Mouse (Mus musculus) macrophage (primary cell): ENCODE measurements at regions not wholly inside any gene's neighbourhood (a gene's known extent, or its start where the extent isn't known, plus 50 kb on each side); places are given as distances from the start of the nearest gene placed in this dataset.

Experiments used
- H3K27ac ChIP-seq: fragments of 350-480 bp; formaldehyde crosslinking; 2 replicates; pipeline ENCODE4 v1.9.0; 2021
- H3K36me3 ChIP-seq: fragments of 350-480 bp; formaldehyde crosslinking; 2 replicates; pipeline ENCODE4 v1.9.0; 2021; ENCODE audit errors: inconsistent target
- H3K4me3 ChIP-seq: fragments of 350-480 bp; formaldehyde crosslinking; 2 replicates; pipeline ENCODE4 v1.9.0; 2021; ENCODE audit errors: inconsistent target
- H3K79me2 ChIP-seq: fragments of 350-480 bp; formaldehyde crosslinking; 2 replicates; pipeline ENCODE4 v1.9.0; 2021; ENCODE audit errors: inconsistent target
- WGBS: methylation state at CpG from one replicate; pipeline ENCODE4 v1.1.7; 2026; ENCODE audit warnings: inconsistent platforms; ENCODE audit not compliant: missing documents; 5-methylcytosine and 5-hydroxymethylcytosine counted together

GRCm38 (mm10) chr14:120699378-120699777 is 211.6 kb upstream of the Ipo5 start:
- 33% methylated on average over 4 of the region's 4 CpGs for WGBS
- no peak overlapping the region for H3K4me3 ChIP-seq
- no peaks in the 10 kb centered on the region for H3K36me3 ChIP-seq
- no peaks in the 10 kb centered on the region for H3K79me2 ChIP-seq
- no peak overlapping the region for H3K27ac ChIP-seq

- no peak overlapping the region for H3K4me3 ChIP-seq
- no peak overlapping the region for H3K27ac ChIP-seq
- WGBS = 95% methylated on average over 4 of the region's 4 CpGs
Measured at GRCm38 (mm10) chr14:120705301-120705801, 205.7 kb upstream of the Ipo5 start.

GRCm38 (mm10) chr14:120710782-120711181 is 200.2 kb upstream of the Ipo5 start:
- Histone ChIP-seq H3K79me2 (no peaks in the 10 kb centered on the region), H3K36me3 (no peaks in the 10 kb centered on the region), H3K4me3 (no peak overlapping the region), H3K27ac (no peak overlapping the region)
- WGBS = 98% methylated on average over 4 of the region's 4 CpGs

More at GRCm38 (mm10) chr14:120705301-120705801, 205.7 kb upstream of the Ipo5 start:
- Histone ChIP-seq H3K36me3 (no peaks in the 10 kb centered on the region), H3K79me2 (no peaks in the 10 kb centered on the region)

- Histone ChIP-seq H3K36me3 (no peaks in the 10 kb centered on the region), H3K27ac (no peak overlapping the region), H3K79me2 (no peaks in the 10 kb centered on the region), H3K4me3 (no peak overlapping the region)
- WGBS = 88% methylated on average over 20 of the region's 20 CpGs
Measured at GRCm38 (mm10) chr14:120720464-120721445, 190.3 kb upstream of the Ipo5 start.

- no peak overlapping the region for H3K4me3 ChIP-seq
- no peaks in the 10 kb centered on the region for H3K79me2 ChIP-seq
- no peak overlapping the region for H3K27ac ChIP-seq
- WGBS = 80% methylated on average over 6 of the region's 6 CpGs
- H3K36me3 ChIP-seq = no peaks in the 10 kb centered on the region
Measured at GRCm38 (mm10) chr14:120721593-120722461, 189.2 kb upstream of the Ipo5 start.

GRCm38 (mm10) chr14:120722546-120723112 is 188.4 kb upstream of the Ipo5 start:
- WGBS = 83% methylated on average over 6 of the region's 6 CpGs
- no peaks in the 10 kb centered on the region for H3K79me2 ChIP-seq
- no peak overlapping the region for H3K27ac ChIP-seq
- H3K4me3 ChIP-seq = no peak overlapping the region
- H3K36me3 ChIP-seq = no peaks in the 10 kb centered on the region

- no peak overlapping the region for H3K4me3 ChIP-seq
- WGBS = 92% methylated on average over 10 of the region's 10 CpGs
- no peaks in the 10 kb centered on the region for H3K79me2 ChIP-seq
- H3K27ac ChIP-seq = no peak overlapping the region
- H3K36me3 ChIP-seq = no peaks in the 10 kb centered on the region
Measured at GRCm38 (mm10) chr14:120728107-120728506, 182.9 kb upstream of the Ipo5 start.

- Histone ChIP-seq H3K4me3 (no peak overlapping the region), H3K36me3 (no peaks in the 10 kb centered on the region), H3K27ac (no peak overlapping the region), H3K79me2 (no peaks in the 10 kb centered on the region)
- 18% methylated on average over 3 of the region's 3 CpGs for WGBS
Measured at GRCm38 (mm10) chr14:120730226-120730625, 180.8 kb upstream of the Ipo5 start.

GRCm38 (mm10) chr14:120731679-120732281 is 179.2 kb upstream of the Ipo5 start:
- H3K27ac ChIP-seq = no peak overlapping the region
- WGBS = 98% methylated on average over 6 of the region's 7 CpGs
- H3K79me2 ChIP-seq = no peaks in the 10 kb centered on the region
- no peak overlapping the region for H3K4me3 ChIP-seq
- H3K36me3 ChIP-seq = no peaks in the 10 kb centered on the region

GRCm38 (mm10) chr14:120732400-120733138 is 178.5 kb upstream of the Ipo5 start:
- Histone ChIP-seq H3K4me3 (no peak overlapping the region), H3K79me2 (no peaks in the 10 kb centered on the region), H3K36me3 (no peaks in the 10 kb centered on the region), H3K27ac (no peak overlapping the region)
- 89% methylated on average over 14 of the region's 15 CpGs for WGBS

- Histone ChIP-seq H3K4me3 (no peak overlapping the region), H3K27ac (peak overlapping the region; percentile 78), H3K79me2 (no peaks in the 10 kb centered on the region), H3K36me3 (no peaks in the 10 kb centered on the region)
- WGBS = 18% methylated on average over 5 of the region's 5 CpGs
Measured at GRCm38 (mm10) chr14:120741492-120742054, 169.5 kb upstream of the Ipo5 start.

- H3K4me3 ChIP-seq = no peak overlapping the region
- no peaks in the 10 kb centered on the region for H3K36me3 ChIP-seq
- H3K27ac ChIP-seq = no peak overlapping the region
- H3K79me2 ChIP-seq = no peaks in the 10 kb centered on the region
- WGBS = 100% methylated on average over 1 of the region's 1 CpGs
Measured at GRCm38 (mm10) chr14:120754011-120754410, 157.0 kb upstream of the Ipo5 start.

GRCm38 (mm10) chr14:120755389-120755788 is 155.6 kb upstream of the Ipo5 start:
- Histone ChIP-seq H3K79me2 (no peaks in the 10 kb centered on the region), H3K4me3 (no peak overlapping the region), H3K36me3 (no peaks in the 10 kb centered on the region), H3K27ac (no peak overlapping the region)
- 92% methylated on average over 10 of the region's 10 CpGs for WGBS
